Mouse (Mus musculus): ENCODE data around the gene Ahdc1. TPM values are rescaled to one million over a fixed set of nuclear protein-coding genes. Genes with fewer than 3 reads are reported as not detected.

Ahdc1 gene
- polyA plus RNA-seq, 1 experiment, result 25.8 TPM

DNA sequence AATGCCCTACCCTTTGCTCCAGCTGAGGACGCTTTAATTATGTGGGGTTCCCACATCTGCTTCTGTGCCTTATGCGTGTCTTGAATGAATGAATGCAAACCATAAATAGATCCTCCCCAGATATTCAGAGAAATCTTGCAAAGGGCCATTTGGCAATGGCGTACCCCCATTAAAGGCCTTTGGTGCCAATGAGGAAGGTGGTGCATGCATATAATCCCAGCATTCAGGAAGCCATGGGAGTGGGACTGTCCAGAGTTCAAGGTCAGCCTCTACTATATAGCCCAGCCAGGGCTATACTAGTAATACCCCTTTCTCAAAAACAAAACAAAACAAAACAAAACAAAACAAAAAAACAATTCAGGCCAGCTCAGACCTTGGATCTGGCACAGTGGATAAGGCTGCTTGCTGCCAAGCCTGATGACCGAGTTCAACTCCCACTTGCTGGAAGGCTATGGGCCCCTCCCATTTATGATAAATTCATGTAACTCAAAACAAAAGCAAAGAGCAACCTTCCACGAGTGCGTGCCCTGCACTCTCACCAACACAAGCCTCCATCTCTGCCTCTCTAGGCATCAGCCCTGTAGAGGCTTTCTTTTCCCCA lies 107.8 kb downstream of the Ahdc1 start:
- Histone ChIP-seq H3K4me3 (replicated peaks; ENCODE audit: extremely low read depth, low read depth, low read length) (no peak overlapping the region), H3K4me1 (ENCODE audit: control insufficient read depth, insufficient read depth, low read length) (peaks cover 16% of the 10 kb centered on the region)
- TF ChIP-seq CTCF (IDR thresholded peaks at IDR 0.05; ENCODE audit: insufficient read depth, low read length) (no peak), POLR2A (IDR thresholded peaks at IDR 0.05; ENCODE audit: borderline replicate concordance, extremely low read depth, low read depth, low read length) (no peak)
- DNase-seq, result no peak
- WGBS, result 52% methylated on average over 6 of the region's 6 CpGs

GRCm38 (mm10) chr4:133119579-133119978 lies 108.5 kb downstream of the Ahdc1 start:
- Histone ChIP-seq H3K4me3 (replicated peaks; ENCODE audit: extremely low read depth, low read depth, low read length) (no peak overlapping the region), H3K4me1 (ENCODE audit: control insufficient read depth, insufficient read depth, low read length) (peaks cover 16% of the 10 kb centered on the region)
- no peak for DNase-seq
- WGBS, result 89% methylated on average over 6 of the region's 6 CpGs
- no peak for TF ChIP-seq CTCF (IDR thresholded peaks at IDR 0.05; ENCODE audit: insufficient read depth, low read length)
- no peak for TF ChIP-seq POLR2A (IDR thresholded peaks at IDR 0.05; ENCODE audit: borderline replicate concordance, extremely low read depth, low read depth, low read length)

DNA sequence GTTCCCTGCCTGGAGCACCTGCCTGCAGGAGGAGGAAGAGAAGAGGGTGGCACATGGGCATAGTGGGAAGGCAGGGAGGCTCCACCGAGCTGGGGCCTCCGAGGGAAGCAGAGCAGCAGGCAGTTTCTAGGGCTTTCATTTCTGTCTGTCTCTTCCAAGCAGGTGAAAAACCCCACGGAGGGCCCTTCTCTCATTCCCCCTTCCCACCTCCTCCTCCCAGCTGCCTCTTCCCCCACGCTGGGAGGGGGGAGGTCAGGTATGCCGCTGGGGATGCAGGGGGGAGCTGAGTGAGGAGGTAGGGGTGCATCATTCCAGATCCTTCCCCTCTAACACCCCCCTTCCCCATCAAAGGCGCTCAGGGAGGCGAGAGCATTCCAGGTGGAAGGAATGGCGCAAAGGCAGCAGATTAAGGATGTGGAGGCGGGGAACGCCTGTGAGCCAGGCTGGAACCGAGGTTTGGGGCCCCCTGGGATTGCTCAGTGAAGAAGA lies 109.8 kb downstream of the Ahdc1 start:
- H3K4me1 ChIP-seq (ENCODE audit: control insufficient read depth, insufficient read depth, low read length), result peaks cover 16% of the 10 kb centered on the region
- no peak for DNase-seq
- TF ChIP-seq CTCF (IDR thresholded peaks at IDR 0.05; ENCODE audit: insufficient read depth, low read length) (no peak), POLR2A (IDR thresholded peaks at IDR 0.05; ENCODE audit: borderline replicate concordance, extremely low read depth, low read depth, low read length) (no peak)
- H3K4me3 ChIP-seq (replicated peaks; ENCODE audit: extremely low read depth, low read depth, low read length), result no peak overlapping the region
- 45% methylated on average over 11 of the region's 11 CpGs for WGBS

DNA sequence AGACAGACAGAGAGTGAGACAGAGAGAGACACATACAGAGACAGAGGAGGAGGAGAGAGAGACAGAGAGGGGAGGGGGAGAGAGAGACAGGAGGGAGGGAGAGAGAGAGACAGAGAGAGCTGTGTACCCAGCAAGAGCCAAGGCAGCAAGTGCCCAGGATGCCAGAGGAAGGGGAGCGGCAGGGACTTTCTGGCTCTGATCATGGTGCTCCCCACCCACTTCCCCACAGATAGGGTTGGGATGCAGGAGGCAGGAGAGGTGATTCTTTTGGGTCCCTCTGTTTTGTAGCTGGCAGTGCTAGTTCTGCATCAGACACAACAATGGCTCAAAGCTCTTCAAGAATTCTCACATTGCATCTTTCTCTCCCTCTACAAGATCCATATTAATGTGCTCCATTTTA lies 110.4 kb downstream of the Ahdc1 start:
- Histone ChIP-seq H3K4me3 (replicated peaks; ENCODE audit: extremely low read depth, low read depth, low read length) (no peak overlapping the region), H3K4me1 (ENCODE audit: control insufficient read depth, insufficient read depth, low read length) (peaks cover 16% of the 10 kb centered on the region)
- 71% methylated on average over 1 of the region's 1 CpGs for WGBS
- TF ChIP-seq POLR2A (IDR thresholded peaks at IDR 0.05; ENCODE audit: borderline replicate concordance, extremely low read depth, low read depth, low read length) (no peak), CTCF (IDR thresholded peaks at IDR 0.05; ENCODE audit: insufficient read depth, low read length) (no peak)
- DNase-seq, result no peak

DNA sequence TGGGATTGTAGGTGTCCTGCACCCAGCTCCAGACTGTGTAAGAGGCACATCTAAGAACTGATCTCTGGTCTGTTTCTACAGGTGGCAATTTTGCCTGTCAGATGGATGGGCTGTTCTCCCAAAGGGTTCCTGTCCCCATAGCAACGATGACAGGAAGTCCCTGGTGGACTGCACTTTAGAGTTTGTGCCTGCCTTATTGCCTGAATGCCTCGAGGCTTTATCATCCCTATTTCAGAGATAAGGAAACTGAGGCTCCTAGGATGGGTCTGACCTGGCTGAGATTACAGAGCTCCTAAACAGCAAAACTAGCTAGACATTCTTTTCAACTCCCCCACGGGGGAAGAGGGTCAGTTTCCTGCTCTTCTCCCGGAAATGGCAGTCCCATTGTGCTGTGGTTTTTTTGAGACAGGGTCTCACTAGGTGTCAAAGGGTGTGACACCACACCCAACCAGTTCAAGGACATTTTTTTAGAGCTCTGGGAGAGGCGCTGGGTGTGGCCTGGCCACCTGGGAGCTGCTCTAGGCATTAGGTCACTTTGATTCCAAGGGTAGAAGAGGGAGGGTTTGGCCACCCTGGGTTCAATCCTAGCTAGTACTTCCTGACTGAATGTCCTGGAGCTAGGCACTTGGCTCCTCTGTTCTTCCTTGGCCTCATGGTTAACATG lies 111.0 kb downstream of the Ahdc1 start:
- peaks cover 12% of the 10 kb centered on the region; the same call in 1 of the 2 replicates for H3K4me1 ChIP-seq (ENCODE audit: control insufficient read depth, insufficient read depth, low read length)
- no peak for TF ChIP-seq CTCF (IDR thresholded peaks at IDR 0.05; ENCODE audit: insufficient read depth, low read length)
- no peak for TF ChIP-seq POLR2A (IDR thresholded peaks at IDR 0.05; ENCODE audit: borderline replicate concordance, extremely low read depth, low read depth, low read length)
- H3K4me3 ChIP-seq (replicated peaks; ENCODE audit: extremely low read depth, low read depth, low read length), result no peak overlapping the region
- DNase-seq, result no peak
- WGBS, result 21% methylated on average over 5 of the region's 5 CpGs

GRCm38 (mm10) chr4:133127079-133127478 lies 116.0 kb downstream of the Ahdc1 start:
- WGBS, result 60% methylated on average over 3 of the region's 3 CpGs
- DNase-seq, result no peak
- no peak for TF ChIP-seq POLR2A (IDR thresholded peaks at IDR 0.05; ENCODE audit: borderline replicate concordance, extremely low read depth, low read depth, low read length)
- no peak for TF ChIP-seq CTCF (IDR thresholded peaks at IDR 0.05; ENCODE audit: insufficient read depth, low read length)
- peaks cover 7% of the 10 kb centered on the region for H3K4me1 ChIP-seq (ENCODE audit: control insufficient read depth, insufficient read depth, low read length)
- H3K4me3 ChIP-seq (replicated peaks; ENCODE audit: extremely low read depth, low read depth, low read length), result no peak overlapping the region

Other genes with a start within 250 kb of the Ahdc1 start
- 9.7 and 9.9 TPM in 2 replicates for gene Rpa2, start 242.9 kb upstream of the Ahdc1 start, polyA plus RNA-seq (2012; rRNA removed)
- 13.6 and 16.5 TPM in 2 replicates for gene Themis2, start 214.9 kb upstream of the Ahdc1 start, polyA plus RNA-seq (2012; rRNA removed)
- gene Ppp1r8, start 168.1 kb upstream of the Ahdc1 start, polyA plus RNA-seq (2012; rRNA removed), result 20.9 and 29.9 TPM in 2 replicates
- gene Stx12, start 126.8 kb upstream of the Ahdc1 start, polyA plus RNA-seq (2012; rRNA removed), result 22.0 and 28.3 TPM in 2 replicates
- gene Fam76a, start 88.7 kb upstream of the Ahdc1 start, polyA plus RNA-seq (2012; rRNA removed), result 19.2 and 21.9 TPM in 2 replicates
- gene Fgr, start 37.2 kb upstream of the Ahdc1 start, polyA plus RNA-seq (2012; rRNA removed), result 10.7 and 19.1 TPM in 2 replicates
- 91.7 and 109 TPM in 2 replicates for gene Wasf2, start 119.2 kb downstream of the Ahdc1 start, polyA plus RNA-seq (2012; rRNA removed)
- 2.8 and 4.3 TPM in 2 replicates for gene Cd164l2, start 200.9 kb downstream of the Ahdc1 start, polyA plus RNA-seq (2012; rRNA removed)
- 0.18 and 0.60 TPM in 2 replicates for gene Gpr3, start 201.3 kb downstream of the Ahdc1 start, polyA plus RNA-seq (2012; rRNA removed)
- gene Map3k6, start 229.6 kb downstream of the Ahdc1 start, polyA plus RNA-seq (2012; rRNA removed), result 27.9 and 38.2 TPM in 2 replicates

Data from lung, adult 2 months (tissue).